Mouse (Mus musculus): ENCODE measurements at regions not wholly inside any gene's neighbourhood (a gene's known extent, or its start where the extent isn't known, plus 50 kb on each side); places are given as distances from the start of the nearest gene placed in this dataset.

GRCm38 (mm10) chr11:18165609-18166347, 212.1 kb upstream of the Etaa1 start:
- DNase-seq (ENCODE audit: low spot score) = no peak

GRCm38 (mm10) chr11:18164025-18164423, 210.3 kb upstream of the Etaa1 start:
- no peak for DNase-seq (ENCODE audit: low spot score)

GRCm38 (mm10) chr11:18163156-18164024, 209.7 kb upstream of the Etaa1 start:
- no peak for DNase-seq (ENCODE audit: low spot score)

- DNase-seq (ENCODE audit: low spot score) = no peak
These were observed 202.8 kb upstream of the Etaa1 start for GRCm38 (mm10) chr11:18156506-18156905.

- peak; percentile 27 for DNase-seq (ENCODE audit: low spot score)
These were observed 198.3 kb upstream of the Etaa1 start for GRCm38 (mm10) chr11:18151788-18152563.

GRCm38 (mm10) chr11:18151369-18151768, 197.7 kb upstream of the Etaa1 start:
- DNase-seq (ENCODE audit: low spot score) = no peak

GRCm38 (mm10) chr11:18127488-18127887, 173.8 kb upstream of the Etaa1 start:
- DNase-seq (ENCODE audit: low spot score) = no peak

GRCm38 (mm10) chr11:18123031-18123430, 169.4 kb upstream of the Etaa1 start:
- DNase-seq (ENCODE audit: low spot score) = no peak

- DNase-seq (ENCODE audit: low spot score) = no peak
These were observed 168.9 kb upstream of the Etaa1 start for GRCm38 (mm10) chr11:18122616-18123015.

- peak; percentile 33 for DNase-seq (ENCODE audit: low spot score)
These were observed 162.2 kb upstream of the Etaa1 start for GRCm38 (mm10) chr11:18115693-18116450.

GRCm38 (mm10) chr11:18102841-18103240, 149.2 kb upstream of the Etaa1 start:
- no peak for DNase-seq (ENCODE audit: low spot score)

- no peak for DNase-seq (ENCODE audit: low spot score)
These were observed 122.3 kb upstream of the Etaa1 start for GRCm38 (mm10) chr11:18075840-18076435.

- DNase-seq (ENCODE audit: low spot score) = no peak
These were observed 117.1 kb upstream of the Etaa1 start for GRCm38 (mm10) chr11:18070586-18071306.

- no peak for DNase-seq (ENCODE audit: low spot score)
These were observed 116.3 kb upstream of the Etaa1 start for GRCm38 (mm10) chr11:18070032-18070374.

- no peak for DNase-seq (ENCODE audit: low spot score)
These were observed 115.8 kb upstream of the Etaa1 start for GRCm38 (mm10) chr11:18069348-18070031.

- no peak for DNase-seq (ENCODE audit: low spot score)
These were observed 114.4 kb upstream of the Etaa1 start for GRCm38 (mm10) chr11:18068085-18068484.

- no peak for DNase-seq (ENCODE audit: low spot score)
These were observed 114.0 kb upstream of the Etaa1 start for GRCm38 (mm10) chr11:18067676-18068075.

GRCm38 (mm10) chr11:18041589-18041988, 87.9 kb upstream of the Etaa1 start:
- no peak for DNase-seq (ENCODE audit: low spot score)

GRCm38 (mm10) chr11:18031049-18031448, 77.4 kb upstream of the Etaa1 start:
- no peak for DNase-seq (ENCODE audit: low spot score)

GRCm38 (mm10) chr11:18022065-18022464, 68.4 kb upstream of the Etaa1 start:
- no peak for DNase-seq (ENCODE audit: low spot score)

Measured in layer of hippocampus, adult 11-12 months (tissue).